Mouse (Mus musculus) splenic B cell, adult 2 months (primary cell): ENCODE data around the gene Ednrb.

Source experiments
- DNase-seq: peaks from one replicate; pipeline ENCODE4 v3.0.0-alpha.2; 2011; ENCODE audit warnings: low read depth, low spot score
- H3K27me3 ChIP-seq: 2 replicates; pipeline ENCODE4 v1.6.1; 2012; ENCODE audit warnings: mild to moderate bottlenecking, low read length, moderate library complexity, mixed read lengths; ENCODE audit not compliant: control insufficient read depth, poor library complexity, insufficient read depth, severe bottlenecking
- H3K36me3 ChIP-seq: 2 replicates; pipeline ENCODE4 v1.6.1; 2012; ENCODE audit warnings: mild to moderate bottlenecking, low read length, moderate library complexity, mixed read lengths; ENCODE audit not compliant: control insufficient read depth, poor library complexity, insufficient read depth, severe bottlenecking

Ednrb gene

DNA sequence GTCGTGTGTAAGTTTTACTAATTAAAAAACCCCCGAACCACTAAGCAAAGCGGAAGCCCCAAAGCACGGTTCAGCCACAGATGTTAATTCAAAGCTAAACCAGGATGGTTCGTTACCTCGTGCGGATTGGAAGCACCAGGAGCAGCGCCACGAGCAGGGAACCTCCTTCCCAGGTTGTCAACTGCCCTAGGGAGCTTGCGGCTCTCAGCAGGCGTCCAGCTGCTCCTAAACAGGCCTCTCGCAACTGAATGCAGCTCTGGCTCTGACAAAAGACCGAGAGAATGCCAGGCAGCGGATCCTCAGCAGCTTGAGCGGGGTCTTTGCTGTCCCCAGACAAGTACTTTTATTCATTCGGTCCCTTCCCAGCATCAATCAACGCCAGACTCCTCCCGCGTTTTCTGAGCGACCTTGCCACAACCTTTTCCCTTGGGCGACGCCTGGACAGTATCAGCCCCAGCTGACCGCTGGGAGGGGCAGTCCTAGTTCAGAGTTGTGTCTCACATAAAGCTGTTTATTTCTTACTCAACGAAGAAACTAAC lies at the start of gene Ednrb:
Gene Ednrb, minus strand, starts transcription at position 392 of the 539 bp plus-strand sequence.
- Histone ChIP-seq H3K27me3 (no peaks in the 10 kb centered on the region; the same call in 1 of the 2 replicates), H3K36me3 (no peaks in the 10 kb centered on the region)
- no peak for DNase-seq

DNA sequence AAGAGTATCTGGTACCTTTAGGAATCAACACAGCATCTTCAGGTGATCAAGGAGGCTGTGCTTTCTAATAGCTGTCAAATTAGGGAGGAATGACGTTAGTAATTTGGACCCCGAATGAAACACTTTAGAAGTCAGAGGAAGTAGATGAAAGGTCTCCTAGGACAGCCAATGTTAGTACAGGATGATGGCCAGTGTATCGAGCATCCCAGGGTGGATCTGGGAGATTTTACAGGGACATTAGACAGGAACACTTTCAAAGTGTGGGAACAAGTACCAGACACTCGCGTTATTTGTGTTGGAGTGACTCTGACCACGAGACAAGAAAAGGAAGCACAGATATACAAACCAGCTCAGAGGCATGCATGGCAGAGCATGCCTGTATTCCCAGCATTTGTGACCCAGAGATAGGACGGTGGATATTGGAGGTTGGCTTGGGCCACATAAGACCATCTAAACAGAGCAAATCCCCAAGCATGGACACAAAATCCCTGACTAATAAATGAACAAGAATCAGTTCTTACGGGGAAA lies 48.3 kb upstream of the Ednrb start:
- DNase-seq: no peak
- Histone ChIP-seq H3K27me3 (no peaks in the 10 kb centered on the region), H3K36me3 (no peaks in the 10 kb centered on the region)

DNA sequence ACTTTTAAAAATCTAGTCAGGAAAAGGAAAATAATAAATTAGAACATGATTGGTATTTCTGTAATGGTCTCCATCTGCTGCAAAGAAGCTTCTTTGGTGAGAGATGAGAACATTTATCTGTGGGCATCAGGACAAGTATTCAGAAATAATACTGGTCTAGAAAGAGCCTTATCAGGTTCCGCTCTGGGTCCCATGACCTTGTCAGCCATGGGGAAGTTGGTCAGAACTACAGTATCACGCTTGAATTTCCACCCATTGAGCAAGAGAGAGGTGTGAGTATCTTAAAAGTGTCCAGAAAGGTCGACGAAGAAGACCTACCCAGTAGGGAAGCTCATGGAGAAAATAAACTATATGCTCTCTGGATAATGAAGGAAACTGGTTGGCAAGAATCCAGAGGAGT lies 46.6 kb upstream of the Ednrb start:
- no peak for DNase-seq
- no peaks in the 10 kb centered on the region for H3K27me3 ChIP-seq
- H3K36me3 ChIP-seq: no peaks in the 10 kb centered on the region

DNA sequence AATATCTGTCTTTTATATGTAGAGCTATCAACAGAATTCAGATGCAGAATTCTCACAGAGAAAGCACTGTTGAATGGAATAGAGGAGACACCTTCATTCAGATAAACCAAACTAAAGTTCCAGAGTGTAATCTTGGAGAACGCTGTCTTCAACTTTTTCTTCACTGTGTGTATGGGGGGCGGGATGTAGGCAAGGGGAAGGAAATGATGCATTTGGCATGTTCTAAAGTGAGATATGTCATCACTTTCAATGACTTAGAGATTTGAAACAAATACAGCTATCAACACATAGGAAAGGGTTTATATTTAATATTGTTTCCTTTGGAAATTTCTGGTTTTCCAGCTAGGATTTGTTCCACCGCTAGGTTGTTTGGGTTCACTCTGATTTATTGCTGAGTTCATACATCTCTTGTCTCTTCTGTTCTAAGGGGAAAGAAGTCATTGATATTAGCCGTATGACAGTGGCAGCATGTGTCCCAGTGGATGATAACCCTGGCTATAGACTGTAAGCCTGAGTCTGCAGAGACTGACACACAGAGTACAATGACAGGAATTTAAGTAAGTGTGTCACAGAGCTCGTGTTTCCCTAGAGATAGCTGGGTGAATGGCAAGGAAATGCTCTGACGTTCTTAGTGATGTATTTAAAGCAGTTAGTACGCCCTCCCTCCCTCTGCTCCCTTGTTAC lies 40.8 kb upstream of the Ednrb start:
- no peak for DNase-seq
- Histone ChIP-seq H3K27me3 (no peaks in the 10 kb centered on the region), H3K36me3 (no peaks in the 10 kb centered on the region)

DNA sequence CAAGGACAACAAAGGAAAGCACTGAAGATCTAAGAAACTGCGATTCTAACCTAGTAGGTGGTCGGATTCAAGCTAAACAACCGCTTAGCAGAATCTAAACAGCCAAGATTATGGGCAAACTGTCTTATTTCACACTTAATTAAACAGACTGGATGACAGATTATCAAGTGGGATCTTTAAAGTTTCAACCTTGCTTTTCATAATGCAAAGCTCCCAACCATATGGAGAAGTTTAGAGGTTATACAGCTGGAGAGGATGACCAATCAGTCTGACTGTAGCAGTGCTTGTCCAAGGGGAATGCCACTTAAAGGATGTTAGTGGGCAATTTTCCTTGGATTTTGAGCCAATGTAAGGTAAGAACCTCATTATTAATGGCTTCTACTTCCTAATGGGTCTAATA lies 38.7 kb upstream of the Ednrb start:
- no peak for DNase-seq
- no peaks in the 10 kb centered on the region for H3K27me3 ChIP-seq
- no peaks in the 10 kb centered on the region for H3K36me3 ChIP-seq

DNA sequence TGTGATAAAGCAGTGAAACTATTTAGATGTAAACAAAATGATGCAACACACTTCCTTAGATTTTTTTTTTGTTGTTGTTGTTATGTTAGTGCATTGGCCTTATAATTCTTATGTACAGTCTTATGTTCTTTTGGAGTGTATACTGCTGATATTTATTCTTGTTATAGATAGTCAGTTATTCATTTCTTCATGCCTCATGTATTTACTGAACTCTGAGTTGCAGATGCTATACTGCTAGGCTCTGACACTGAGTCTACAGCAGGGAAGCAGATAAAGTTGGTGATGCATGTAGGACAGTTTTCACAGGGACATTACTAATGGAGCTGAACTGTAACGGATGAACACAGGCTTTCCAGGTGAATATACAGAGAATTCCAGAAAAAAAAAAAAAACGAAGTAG lies 32.9 kb upstream of the Ednrb start:
- Histone ChIP-seq H3K27me3 (no peaks in the 10 kb centered on the region), H3K36me3 (no peaks in the 10 kb centered on the region)
- no peak for DNase-seq

DNA sequence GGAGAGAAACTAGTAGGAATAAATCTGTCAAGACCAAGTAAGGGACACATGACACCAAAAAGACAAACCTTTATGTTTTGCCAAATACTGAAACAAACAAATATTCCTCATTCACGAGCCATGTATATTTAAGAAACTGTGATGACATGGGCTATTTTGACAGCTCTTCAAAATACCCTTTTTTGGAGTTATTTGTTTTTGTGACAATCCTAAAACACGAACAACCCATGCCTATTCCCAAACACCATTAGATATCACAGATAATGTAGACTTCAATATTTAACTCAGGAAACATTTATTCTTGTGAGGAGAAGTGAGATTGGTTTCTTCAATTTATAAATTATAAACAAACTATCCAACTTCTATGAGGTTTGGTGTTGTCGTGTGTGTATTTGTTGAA lies 32.4 kb upstream of the Ednrb start:
- H3K36me3 ChIP-seq: no peaks in the 10 kb centered on the region
- no peaks in the 10 kb centered on the region for H3K27me3 ChIP-seq
- no peak for DNase-seq

DNA sequence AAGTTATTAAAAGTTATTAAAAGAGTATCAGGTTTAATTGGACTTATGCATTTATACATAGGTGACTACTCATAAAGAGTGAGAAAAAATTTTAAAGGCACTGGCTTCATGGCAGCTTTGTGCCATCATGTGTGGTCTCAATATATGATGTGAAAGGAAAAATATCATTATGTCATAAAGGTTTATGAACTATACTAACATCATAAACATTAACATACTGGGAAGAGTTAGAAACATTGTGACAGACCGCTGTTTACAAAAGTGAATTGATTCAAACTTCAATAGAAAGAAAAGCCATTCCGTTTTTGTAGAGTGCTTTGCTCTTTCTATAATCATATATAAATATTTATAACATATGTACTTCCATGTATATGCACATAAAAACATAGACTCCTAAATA lies 22.4 kb upstream of the Ednrb start:
- Histone ChIP-seq H3K36me3 (no peaks in the 10 kb centered on the region), H3K27me3 (no peaks in the 10 kb centered on the region)
- DNase-seq: no peak

DNA sequence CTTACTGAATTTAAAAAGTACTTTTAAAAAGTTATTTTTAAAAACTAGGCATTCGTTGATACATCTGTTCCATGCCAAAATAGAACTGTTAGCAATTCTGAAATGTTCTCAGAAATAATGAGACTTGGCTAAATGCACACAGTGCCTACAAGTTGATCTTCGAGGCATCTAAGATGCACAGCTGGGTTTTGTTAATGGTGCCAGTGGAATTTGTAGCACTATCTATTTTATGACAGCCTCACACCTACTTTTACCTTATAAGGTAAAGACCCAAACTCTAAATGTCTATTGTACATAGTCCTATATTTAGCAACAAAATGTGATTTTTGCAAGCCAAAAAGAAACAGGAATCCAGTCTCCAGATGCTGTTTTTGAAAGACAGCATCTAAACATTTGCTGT lies 21.0 kb upstream of the Ednrb start:
- no peaks in the 10 kb centered on the region for H3K27me3 ChIP-seq
- DNase-seq: no peak

DNA sequence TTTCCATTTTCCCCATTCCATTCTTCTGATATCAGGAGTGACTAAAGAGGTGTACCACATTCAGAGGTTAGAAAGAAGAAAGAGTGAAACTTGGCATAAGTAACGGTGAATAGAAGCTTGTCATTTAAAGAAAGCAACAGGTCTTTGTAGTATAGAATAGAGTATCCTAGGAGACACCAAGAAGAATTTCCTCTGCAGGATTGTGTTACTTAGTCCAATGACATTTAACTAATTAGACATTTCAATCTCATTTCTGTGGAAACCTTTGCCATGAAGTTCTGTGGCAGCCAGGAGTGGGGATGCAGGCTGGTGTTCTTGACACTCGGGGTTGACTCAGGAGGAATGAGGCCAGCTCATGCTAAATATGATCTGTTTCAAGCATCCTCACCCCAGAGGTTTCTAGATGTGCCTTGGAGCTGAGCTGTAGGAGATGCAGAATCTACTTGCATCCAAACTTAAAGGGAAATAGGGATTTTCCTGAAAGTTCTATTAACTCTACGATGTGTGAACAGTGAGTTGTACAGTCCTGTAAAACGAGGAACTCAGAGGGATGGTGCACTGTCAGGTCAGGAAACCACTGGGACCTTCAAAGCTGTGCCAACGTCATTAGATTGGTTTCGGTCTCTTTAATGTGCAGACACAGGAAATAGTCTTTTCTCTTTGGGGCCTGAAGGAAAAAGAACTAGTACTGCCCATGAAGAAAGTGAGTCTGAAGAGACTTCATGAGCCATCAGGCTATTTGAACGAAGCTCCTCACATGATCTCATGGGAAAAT lies 6.1 kb upstream of the Ednrb start:
- DNase-seq: no peak
- Histone ChIP-seq H3K27me3 (no peaks in the 10 kb centered on the region; the same call in 1 of the 2 replicates), H3K36me3 (no peaks in the 10 kb centered on the region)

More for the DNA sequence above, 21.0 kb upstream of the Ednrb start:
- H3K36me3 ChIP-seq: no peaks in the 10 kb centered on the region

DNA sequence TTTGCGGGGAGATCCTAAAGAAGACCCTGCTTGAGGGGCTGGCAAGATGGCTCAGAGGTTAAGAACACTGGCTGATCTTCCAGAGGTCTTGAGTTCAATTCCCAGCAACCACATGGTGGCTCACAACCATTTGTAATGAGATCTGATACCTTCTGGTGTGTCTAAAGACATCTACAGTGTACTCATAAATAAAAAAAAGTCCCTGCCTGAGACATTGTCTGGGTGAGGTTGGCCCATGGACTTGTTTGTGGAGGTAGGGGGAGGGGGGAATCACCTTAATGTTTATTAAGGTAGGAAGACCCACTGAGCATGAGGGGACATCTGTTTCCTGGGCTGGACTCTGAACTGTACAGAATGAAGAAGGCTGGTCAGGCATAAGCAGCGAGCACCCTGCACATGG lies 1.5 kb upstream of the Ednrb start:
- H3K27me3 ChIP-seq: no peaks in the 10 kb centered on the region; the same call in 1 of the 2 replicates
- H3K36me3 ChIP-seq: no peaks in the 10 kb centered on the region
- DNase-seq: no peak

DNA sequence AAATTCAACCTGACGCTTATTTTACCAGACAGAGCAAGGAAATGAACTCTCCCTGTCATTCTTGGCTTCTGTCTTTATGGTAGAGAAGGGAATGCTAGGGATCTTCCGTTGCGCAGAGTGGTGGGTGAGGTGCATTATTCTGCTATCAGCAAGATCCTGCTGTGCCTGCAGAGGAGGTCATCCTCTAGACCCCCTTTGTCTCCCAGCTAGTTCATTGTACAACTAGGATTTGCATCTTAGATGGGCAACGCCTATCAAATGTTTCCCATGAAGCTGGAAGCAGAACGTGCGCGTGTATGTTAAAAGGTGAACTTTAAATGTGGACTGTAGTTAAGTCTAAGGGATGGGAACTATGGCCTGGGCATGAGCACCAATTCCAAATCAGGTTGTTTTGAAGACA lies 742 bp upstream of the Ednrb start:
- Histone ChIP-seq H3K36me3 (no peaks in the 10 kb centered on the region), H3K27me3 (no peaks in the 10 kb centered on the region; the same call in 1 of the 2 replicates)
- DNase-seq: no peak

DNA sequence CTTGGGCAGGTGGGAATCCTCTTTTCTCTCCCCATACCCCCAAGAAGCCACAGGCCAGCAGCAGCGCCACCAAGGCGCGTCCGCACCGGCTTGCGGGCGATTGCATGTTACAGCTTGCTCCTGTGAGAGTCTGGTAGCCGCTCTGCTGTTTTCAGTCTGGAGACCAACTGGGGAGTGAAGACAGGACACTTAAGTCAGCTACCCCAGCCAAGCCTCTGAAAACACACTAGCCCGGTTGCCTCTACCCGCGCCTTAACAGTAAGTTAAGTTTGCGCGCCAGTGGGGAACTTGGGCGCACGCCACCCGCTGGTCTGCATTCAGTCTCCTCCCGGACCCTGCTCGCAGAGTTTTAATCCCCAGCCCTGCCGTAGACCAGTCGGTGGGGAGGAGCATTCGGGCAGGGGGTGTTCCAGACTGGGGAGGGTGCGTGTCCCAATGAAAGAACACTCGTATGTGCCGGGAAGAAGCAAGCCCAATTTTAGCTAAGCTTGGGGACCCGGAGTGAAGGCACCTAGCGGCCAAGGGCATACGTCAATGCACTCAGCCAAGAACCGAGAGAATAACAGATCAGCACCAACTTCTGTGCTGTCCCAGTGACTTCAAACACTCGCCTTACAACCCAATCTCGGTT lies 716 bp downstream of the Ednrb start:
- DNase-seq: no peak
- no peaks in the 10 kb centered on the region for H3K36me3 ChIP-seq
- H3K27me3 ChIP-seq: no peaks in the 10 kb centered on the region; the same call in 1 of the 2 replicates

DNA sequence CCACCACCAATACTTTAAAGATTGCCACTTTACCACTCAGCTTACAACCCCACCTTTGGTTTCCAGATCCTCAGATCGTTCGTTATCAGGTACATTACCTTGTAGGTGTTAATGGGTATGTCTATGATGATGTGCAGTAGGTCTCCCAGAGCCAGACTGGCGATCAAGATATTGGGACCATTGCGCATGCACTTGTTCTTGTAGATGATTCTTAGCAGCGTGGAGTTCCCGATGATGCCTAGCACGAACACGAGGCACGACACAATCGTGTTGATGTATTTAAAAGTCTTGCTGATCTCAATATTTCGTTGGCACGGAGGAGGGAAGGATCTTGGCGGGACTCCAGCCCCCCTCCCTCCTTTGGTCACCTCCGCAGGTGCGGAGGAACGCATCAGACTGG lies 1.3 kb downstream of the Ednrb start:
- H3K27me3 ChIP-seq: no peaks in the 10 kb centered on the region; the same call in 1 of the 2 replicates
- DNase-seq: no peak
- H3K36me3 ChIP-seq: no peaks in the 10 kb centered on the region

DNA sequence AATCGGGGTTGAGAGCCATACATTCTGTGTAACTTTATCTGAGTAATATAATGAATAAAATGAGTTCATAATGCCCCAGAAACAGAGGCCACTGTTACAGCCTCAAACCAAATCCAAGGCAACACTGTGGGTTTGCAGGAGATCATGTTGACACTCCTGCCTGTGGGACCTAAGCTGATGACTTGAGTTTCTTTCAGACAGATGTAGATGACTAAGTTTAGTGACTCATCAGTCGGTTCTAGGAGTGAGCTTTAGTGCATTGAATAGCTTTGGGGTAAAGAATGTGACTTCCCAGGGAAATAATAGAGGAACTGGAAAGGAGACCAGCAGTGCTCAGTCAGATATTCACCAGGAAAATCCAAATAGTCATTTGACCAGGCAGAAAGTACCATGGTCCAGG lies 3.8 kb downstream of the Ednrb start:
- DNase-seq: no peak
- Histone ChIP-seq H3K27me3 (no peaks in the 10 kb centered on the region), H3K36me3 (no peaks in the 10 kb centered on the region)
